Mouse (Mus musculus): ENCODE measurements at regions not wholly inside any gene's neighbourhood (a gene's known extent, or its start where the extent isn't known, plus 50 kb on each side); places are given as distances from the start of the nearest gene placed in this dataset.

GRCm38 (mm10) chr13:101572246-101572645 lies 195.8 kb downstream of the Pik3r1 start:
- TF ChIP-seq CTCF (IDR thresholded peaks at IDR 0.05; ENCODE audit: low read depth) (no peak), EP300 (IDR thresholded peaks at IDR 0.05; ENCODE audit: low read depth) (no peak)

All from liver, embryonic 14.5 days (tissue).